Mouse (Mus musculus): ENCODE measurements around the gene C1qtnf1.

- TF ChIP-seq CTCF (IDR thresholded peaks at IDR 0.05; ENCODE audit: low read depth) (no peak), EP300 (IDR thresholded peaks at IDR 0.05; ENCODE audit: low read depth) (no peak)
These were observed 57.8 kb downstream of the C1qtnf1 start for GRCm38 (mm10) chr11:118485780-118486179.

Data from liver, postnatal 0 days (tissue).